Mouse (Mus musculus) embryonic facial prominence, embryonic 10.5 days (tissue): Measurements from ENCODE around the gene BC107364. TPM values are rescaled to one million over a fixed set of nuclear protein-coding genes. Genes with fewer than 3 reads are reported as not detected.
"Not testable (repeated sequence)": the region's sequence is repeated elsewhere in the genome, so short reads cannot be mapped to it uniquely, and the experiment has no call there.

Experiments used
- DNase-seq: peaks from one replicate; pipeline ENCODE4 v3.0.0-alpha.2; 2017; ENCODE audit warnings: low spot score
- H3K27ac ChIP-seq: fragments of 300-500 bp; sonication (generic); replicated peaks from 2 replicates; pipeline ENCODE4 v1.5.1; 2016; ENCODE audit warnings: mild to moderate bottlenecking
- H3K27me3 ChIP-seq: fragments of 300-500 bp; sonication (generic); replicated peaks from 2 replicates; pipeline ENCODE4 v1.6.1; 2016; ENCODE audit warnings: low read depth, mild to moderate bottlenecking; ENCODE audit not compliant: poor library complexity, severe bottlenecking
- H3K36me3 ChIP-seq: fragments of 300-500 bp; sonication (generic); replicated peaks from 2 replicates; pipeline ENCODE4 v1.6.1; 2016; ENCODE audit warnings: mild to moderate bottlenecking, moderate library complexity
- H3K4me1 ChIP-seq: fragments of 300-500 bp; sonication (generic); 2 replicates; pipeline ENCODE4 v1.6.1; 2016
- H3K4me3 ChIP-seq: fragments of 300-500 bp; sonication (generic); 2 replicates; pipeline ENCODE4 v1.5.1; 2016; ENCODE audit warnings: mild to moderate bottlenecking, moderate library complexity
- H3K9me3 ChIP-seq: fragments of 300-500 bp; sonication (generic); 2 replicates; pipeline ENCODE4 v1.6.1; 2016; ENCODE audit warnings: mild to moderate bottlenecking
- WGBS: fragments of 180-500 bp; shearing (Covaris S2); methylation state at CpG from one replicate; pipeline ENCODE4 v1.1.7; 2016; 5-methylcytosine and 5-hydroxymethylcytosine counted together
- polyA plus RNA-seq: library from polyadenylated mRNA; unstranded; fragments of >200 nt; fragmentation: Nextera tagmentation; extraction: Ambion mirVana; gene quantifications from 2 replicates; pipeline ENCODE4 v1.2.1, GENCODE M21; 2016

Gene BC107364
- polyA plus RNA-seq, 1 experiment from 2014 or later: not detected

- Histone ChIP-seq H3K27me3 (peaks cover 23% of the 10 kb centered on the region), H3K9me3 (no peaks in the 10 kb centered on the region), H3K4me1 (peaks cover 15% of the 10 kb centered on the region), H3K4me3 (peak overlapping the region; percentile 84), H3K27ac (peak overlapping the region; percentile 99), H3K36me3 (peaks cover 9% of the 10 kb centered on the region)
- DNase-seq: peak; percentile 93
- under 1% methylated on average over 64 of the region's 64 CpGs for WGBS
These were observed 37.8 kb downstream of the BC107364 start for GRCm38 (mm10) chr3:96414126-96414950.

GRCm38 (mm10) chr3:96413581-96414125 is 38.5 kb downstream of the BC107364 start:
- Histone ChIP-seq H3K4me1 (peaks cover 19% of the 10 kb centered on the region), H3K36me3 (peaks cover 9% of the 10 kb centered on the region), H3K27me3 (peaks cover 30% of the 10 kb centered on the region), H3K4me3 (peak overlapping the region; percentile 84), H3K9me3 (no peaks in the 10 kb centered on the region), H3K27ac (peak overlapping the region; percentile 99)
- WGBS: 39% methylated on average over 9 of the region's 9 CpGs
- no peak for DNase-seq

- Histone ChIP-seq H3K36me3 (peaks cover 9% of the 10 kb centered on the region), H3K4me1 (peaks cover 19% of the 10 kb centered on the region), H3K4me3 (no peak overlapping the region), H3K27me3 (peaks cover 46% of the 10 kb centered on the region), H3K9me3 (no peaks in the 10 kb centered on the region), H3K27ac (no peak overlapping the region)
- no peak for DNase-seq
- 79% methylated on average over 3 of the region's 3 CpGs for WGBS
These were observed 40.3 kb downstream of the BC107364 start for GRCm38 (mm10) chr3:96411821-96412220.

- no peak overlapping the region for H3K4me3 ChIP-seq
- peaks cover 19% of the 10 kb centered on the region for H3K4me1 ChIP-seq
- H3K27me3 ChIP-seq: peaks cover 55% of the 10 kb centered on the region
- no peak for DNase-seq
- WGBS: 88% methylated on average over 5 of the region's 5 CpGs
- peaks cover 9% of the 10 kb centered on the region for H3K36me3 ChIP-seq
- no peak overlapping the region for H3K27ac ChIP-seq
- H3K9me3 ChIP-seq: peaks cover 3% of the 10 kb centered on the region; the same call in 1 of the 2 replicates
These were observed 41.1 kb downstream of the BC107364 start for GRCm38 (mm10) chr3:96410966-96411365.

GRCm38 (mm10) chr3:96409701-96410246 is 42.3 kb downstream of the BC107364 start:
- Histone ChIP-seq H3K27ac (no peak overlapping the region), H3K4me3 (peak overlapping the region; percentile 50), H3K4me1 (peaks cover 19% of the 10 kb centered on the region), H3K9me3 (peaks cover 6% of the 10 kb centered on the region; the same call in 1 of the 2 replicates), H3K27me3 (peaks cover 66% of the 10 kb centered on the region), H3K36me3 (peaks cover 9% of the 10 kb centered on the region)
- WGBS: 2% methylated on average over 31 of the region's 31 CpGs
- peak; percentile 71 for DNase-seq

- WGBS: 92% methylated on average over 10 of the region's 10 CpGs
- H3K4me3 ChIP-seq, H3K27ac ChIP-seq, H3K9me3 ChIP-seq, H3K36me3 ChIP-seq, DNase-seq: not testable (repeated sequence)
- peaks cover 18% of the 10 kb centered on the region for H3K4me1 ChIP-seq
- peaks cover 83% of the 10 kb centered on the region for H3K27me3 ChIP-seq
These were observed 44.0 kb downstream of the BC107364 start for GRCm38 (mm10) chr3:96408111-96408510.

- no peak for DNase-seq
- H3K9me3 ChIP-seq: peaks cover 6% of the 10 kb centered on the region; the same call in 1 of the 2 replicates
- WGBS: 61% methylated on average over 32 of the region's 32 CpGs
- no peaks in the 10 kb centered on the region for H3K36me3 ChIP-seq
- peaks cover 98% of the 10 kb centered on the region for H3K27me3 ChIP-seq
- no peak overlapping the region for H3K27ac ChIP-seq
- H3K4me1 ChIP-seq: peaks cover 24% of the 10 kb centered on the region
- H3K4me3 ChIP-seq: no peak overlapping the region
These were observed 46.3 kb downstream of the BC107364 start for GRCm38 (mm10) chr3:96405541-96406503.

- H3K27me3 ChIP-seq: peaks cover 98% of the 10 kb centered on the region
- no peaks in the 10 kb centered on the region for H3K36me3 ChIP-seq
- no peak for DNase-seq
- peak overlapping the region; percentile 53; the same call in 1 of the 2 replicates for H3K4me3 ChIP-seq
- peaks cover 6% of the 10 kb centered on the region; the same call in 1 of the 2 replicates for H3K9me3 ChIP-seq
- peaks cover 23% of the 10 kb centered on the region for H3K4me1 ChIP-seq
- no peak overlapping the region for H3K27ac ChIP-seq
- 25% methylated on average over 11 of the region's 11 CpGs for WGBS
These were observed 47.1 kb downstream of the BC107364 start for GRCm38 (mm10) chr3:96405004-96405403.

GRCm38 (mm10) chr3:96404450-96404849 is 47.7 kb downstream of the BC107364 start:
- WGBS: 1% methylated on average over 26 of the region's 26 CpGs
- Histone ChIP-seq H3K4me1 (peaks cover 18% of the 10 kb centered on the region), H3K27me3 (peaks cover 98% of the 10 kb centered on the region), H3K4me3 (peak overlapping the region; percentile 53), H3K9me3 (peaks cover 6% of the 10 kb centered on the region; the same call in 1 of the 2 replicates), H3K36me3 (no peaks in the 10 kb centered on the region), H3K27ac (no peak overlapping the region)
- no peak for DNase-seq

GRCm38 (mm10) chr3:96403016-96403415 is 49.1 kb downstream of the BC107364 start:
- 8% methylated on average over 1 of the region's 1 CpGs for WGBS
- Histone ChIP-seq H3K4me3 (no peak overlapping the region), H3K27me3 (peaks cover 98% of the 10 kb centered on the region), H3K27ac (no peak overlapping the region), H3K36me3 (no peaks in the 10 kb centered on the region), H3K9me3 (peaks cover 6% of the 10 kb centered on the region; the same call in 1 of the 2 replicates), H3K4me1 (peaks cover 13% of the 10 kb centered on the region)
- DNase-seq: no peak

- Histone ChIP-seq H3K9me3 (peaks cover 6% of the 10 kb centered on the region; the same call in 1 of the 2 replicates), H3K27ac (no peak overlapping the region), H3K27me3 (peaks cover 100% of the 10 kb centered on the region), H3K36me3 (no peaks in the 10 kb centered on the region), H3K4me3 (peak overlapping the region; percentile 65), H3K4me1 (peaks cover 13% of the 10 kb centered on the region)
- under 1% methylated on average over 41 of the region's 41 CpGs for WGBS
- DNase-seq: peak; percentile 88
These were observed 50.1 kb downstream of the BC107364 start for GRCm38 (mm10) chr3:96401832-96402501.
